Mouse (Mus musculus) lung, postnatal 10 days (tissue): ENCODE measurements around the gene Mast4.

Source experiments
- DNase-seq: peaks from one replicate; pipeline ENCODE4 v3.0.0; 2021

Gene Mast4

DNA sequence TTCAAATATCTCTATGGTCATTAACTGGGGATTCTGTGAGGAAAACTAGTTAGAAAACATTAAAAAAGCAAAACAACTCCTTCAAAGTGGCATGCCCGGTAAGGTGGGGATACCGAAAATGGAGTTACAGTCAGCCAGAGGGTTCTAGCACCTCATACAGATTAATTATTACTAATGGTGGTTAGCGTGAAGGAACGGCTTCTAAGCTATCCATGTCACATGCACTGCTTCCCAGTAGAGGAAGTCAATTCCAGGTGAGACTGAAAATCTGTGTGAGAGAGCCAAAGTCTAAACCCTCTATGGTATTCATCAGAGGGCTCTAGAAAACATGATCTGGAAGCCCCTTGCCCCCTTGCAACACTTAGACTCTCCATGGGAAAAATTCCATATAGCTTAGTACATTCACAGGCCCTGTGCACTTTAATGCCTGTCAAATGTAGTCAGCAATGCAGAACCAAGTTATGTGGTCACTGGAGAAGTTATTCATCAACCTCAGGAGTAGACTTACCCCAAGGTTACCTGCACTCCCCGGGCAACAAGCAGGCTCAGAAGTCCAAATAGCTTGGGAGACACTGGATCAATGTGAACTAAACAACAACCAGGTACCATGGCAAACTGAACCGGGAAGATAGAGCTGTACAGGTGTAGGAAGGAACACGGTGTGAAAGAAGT, 96.1 kb downstream of the Mast4 start:
- DNase-seq = no peak

DNA sequence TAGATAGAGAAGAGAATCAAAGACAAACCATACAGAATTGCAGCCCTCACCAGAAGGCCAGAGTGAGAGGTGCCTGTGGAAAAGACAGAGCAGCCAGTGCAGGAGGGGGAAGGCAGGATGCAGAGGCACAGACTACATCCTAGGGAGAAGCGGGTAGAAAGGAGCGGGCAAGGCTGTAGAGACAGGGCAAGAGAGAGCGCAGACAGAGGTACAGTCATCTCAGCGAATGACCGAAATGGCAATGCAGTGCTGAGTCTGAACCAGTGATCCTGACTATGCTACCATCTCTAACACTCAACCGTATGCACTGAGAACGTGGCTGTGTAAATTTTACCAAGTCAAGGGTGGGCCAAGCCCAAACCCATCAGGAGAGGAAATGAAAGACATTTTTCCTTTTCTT, 102.1 kb downstream of the Mast4 start:
- no peak for DNase-seq

DNA sequence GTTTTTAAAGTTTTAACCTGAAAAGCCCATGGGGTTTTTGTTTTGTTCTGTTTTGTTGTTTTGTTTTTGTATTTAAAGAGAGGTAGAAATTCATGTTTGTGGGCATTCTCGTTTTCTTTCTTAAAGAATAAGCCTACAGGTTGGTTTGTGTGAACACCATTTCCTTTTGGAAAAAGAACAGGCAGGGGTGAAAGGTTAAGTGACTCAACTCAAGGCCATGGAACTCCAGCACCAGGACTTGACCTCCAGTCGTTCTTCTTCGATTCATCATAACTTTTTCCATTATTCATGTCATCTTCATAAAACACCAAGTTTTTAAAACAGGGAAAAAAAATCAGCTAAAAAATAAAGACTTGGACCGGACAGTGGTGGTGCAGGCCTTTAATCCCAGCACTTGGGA, 105.2 kb downstream of the Mast4 start:
- no peak for DNase-seq

DNA sequence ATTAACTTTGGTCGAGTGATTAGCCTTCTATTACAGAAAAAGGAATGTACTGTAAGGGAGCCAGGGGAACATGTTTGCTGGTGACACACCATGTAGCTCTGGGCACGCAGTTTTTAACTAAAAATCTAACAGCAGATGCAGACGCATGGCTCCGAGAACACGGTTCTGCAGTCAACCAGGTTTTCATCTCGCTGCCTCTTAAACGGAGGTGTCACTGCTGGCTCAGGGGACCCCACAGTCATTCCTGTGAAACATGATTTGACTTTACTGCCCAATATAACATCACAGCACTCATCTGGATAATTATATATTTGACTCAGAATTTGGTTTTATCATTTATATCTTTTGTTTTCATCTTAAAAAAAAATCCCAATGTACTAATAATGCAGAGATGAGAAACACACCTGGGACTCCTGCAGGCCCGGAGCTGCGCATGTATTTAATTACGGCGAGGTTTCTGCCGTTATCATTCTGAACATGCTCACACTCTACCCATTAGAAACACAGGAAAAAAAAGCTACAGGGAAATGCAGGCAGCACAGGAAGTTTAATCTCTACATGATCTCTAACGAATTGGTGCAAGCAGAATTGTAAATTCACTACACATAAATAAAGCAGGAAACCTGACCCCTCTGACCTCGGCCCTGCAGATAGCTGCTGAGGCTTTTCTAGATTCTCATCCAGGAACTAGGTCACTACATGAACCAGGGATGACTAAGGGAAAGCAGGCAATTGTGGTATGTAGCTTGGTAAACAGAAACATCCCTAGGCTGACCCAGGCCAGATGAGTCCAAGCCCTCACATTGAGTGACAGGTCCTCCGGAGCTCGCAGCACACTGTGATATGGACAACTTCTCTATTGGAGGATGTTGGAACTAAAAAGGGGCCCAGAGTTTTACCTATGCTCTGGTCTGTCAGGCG, 108.1 kb downstream of the Mast4 start:
- DNase-seq = no peak

DNA sequence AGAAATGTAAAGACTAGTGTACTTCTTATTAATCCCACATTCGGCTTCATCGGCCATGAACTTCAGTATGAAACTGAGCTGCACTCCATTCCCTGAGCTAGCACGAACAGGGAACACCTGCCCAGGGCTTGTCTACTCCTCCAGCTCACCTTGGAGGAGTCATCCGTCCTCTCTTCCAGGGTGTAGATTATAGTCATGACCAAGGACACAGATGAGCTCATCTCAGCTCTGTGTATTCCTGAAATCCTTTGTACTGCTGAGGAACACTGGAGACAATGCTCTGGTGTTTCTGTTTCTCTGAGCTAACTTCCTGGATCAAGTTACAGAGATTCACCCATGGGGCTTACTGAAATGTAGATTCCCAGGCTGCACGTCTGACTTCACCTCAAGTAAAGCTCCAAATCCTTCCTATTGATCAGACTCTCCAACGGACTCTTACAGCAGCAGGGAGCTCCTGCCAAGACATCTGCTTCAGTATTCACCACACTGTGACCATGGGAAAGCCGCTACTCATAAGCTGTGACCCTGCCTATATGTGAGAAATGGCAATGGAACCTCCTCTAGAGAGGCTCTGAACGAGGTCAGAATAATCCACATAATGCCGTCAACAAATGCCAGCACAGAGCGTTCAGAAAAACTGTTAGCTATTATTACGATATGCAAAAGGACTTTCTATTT, 108.9 kb downstream of the Mast4 start:
- no peak for DNase-seq

DNA sequence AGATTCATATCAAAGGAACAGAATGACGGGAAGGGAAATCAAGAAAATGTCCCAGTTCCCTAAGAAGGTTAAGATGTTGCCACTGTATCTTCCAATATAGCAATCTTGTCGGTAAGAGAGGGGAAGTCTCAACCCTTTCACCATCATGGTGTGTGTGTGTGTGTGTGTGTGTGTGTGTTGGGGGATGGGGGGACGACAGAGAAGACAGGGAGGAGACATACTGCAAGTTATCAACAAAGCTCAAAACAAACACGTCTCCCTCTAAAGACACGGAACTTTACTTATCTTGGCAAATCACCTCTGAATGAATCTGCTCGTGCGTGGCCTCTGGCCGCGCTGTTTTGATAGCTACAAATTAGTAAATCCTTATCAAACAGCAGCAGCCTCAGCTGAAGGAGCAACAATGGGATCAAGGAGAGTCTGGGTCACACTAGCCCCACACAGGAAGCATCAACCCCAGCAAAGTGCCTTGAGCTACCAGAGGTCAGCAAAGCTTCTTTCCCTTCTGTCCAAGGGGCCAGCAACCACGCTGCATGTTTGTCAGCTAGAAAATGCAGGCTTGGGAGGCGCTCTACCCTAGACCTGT, 113.7 kb downstream of the Mast4 start:
- no peak for DNase-seq

DNA sequence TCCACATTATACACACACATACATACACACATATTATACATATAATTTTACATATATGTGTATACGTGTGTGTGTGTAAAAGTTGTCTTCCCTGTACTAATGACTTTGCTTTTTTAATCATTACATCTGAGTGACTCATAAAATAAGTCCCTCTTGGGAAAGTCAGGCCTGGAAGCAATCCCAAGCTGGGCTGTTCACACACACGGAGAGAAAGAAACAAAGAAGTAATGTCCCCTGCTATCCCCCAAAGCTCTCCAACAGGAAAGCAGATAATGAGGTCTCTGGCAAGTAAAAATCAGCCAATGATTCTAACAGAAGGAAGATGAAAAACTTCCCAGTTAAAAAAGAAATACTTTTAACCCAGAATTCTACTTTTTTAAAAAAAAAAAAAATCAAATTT, 114.3 kb downstream of the Mast4 start:
- DNase-seq = no peak

DNA sequence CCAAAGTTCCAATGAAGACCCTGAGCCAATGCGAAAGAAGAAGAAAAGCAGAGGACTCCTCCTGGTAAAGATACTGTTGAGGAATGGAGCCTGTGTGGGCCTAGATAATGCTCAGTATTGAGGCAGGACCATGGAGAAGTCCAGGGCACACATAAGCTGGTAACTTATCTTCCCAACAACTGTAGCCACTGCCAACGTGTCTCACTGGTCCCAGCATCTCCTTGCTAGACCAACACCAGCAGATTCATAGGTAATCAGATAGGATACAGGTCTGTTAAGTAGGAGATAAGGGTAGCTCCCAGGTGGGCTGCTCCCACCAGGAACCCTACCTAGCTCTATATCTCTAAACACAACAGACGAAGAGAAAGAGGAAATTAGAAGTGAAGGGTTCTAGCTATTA, 116.8 kb downstream of the Mast4 start:
- DNase-seq = no peak

DNA sequence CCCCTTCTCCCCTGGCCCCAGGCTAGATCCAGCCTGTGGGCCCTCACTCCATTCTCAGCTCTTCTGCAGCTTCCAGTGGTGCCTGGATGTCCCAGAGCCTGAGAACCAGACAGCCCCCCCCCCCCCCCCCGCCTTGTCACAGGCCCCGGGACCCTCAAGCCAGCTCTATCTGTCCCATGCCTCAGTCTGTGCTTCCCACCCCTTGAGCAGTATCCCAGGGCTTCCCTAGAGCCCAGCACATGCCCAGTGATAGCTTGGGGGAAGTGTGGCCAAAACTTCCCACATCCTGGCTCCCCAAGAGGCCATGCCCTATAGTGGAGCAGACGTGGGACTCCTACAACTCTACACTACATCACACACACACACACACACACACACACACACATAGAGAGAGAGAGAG, 119.8 kb downstream of the Mast4 start:
- DNase-seq = no peak

DNA sequence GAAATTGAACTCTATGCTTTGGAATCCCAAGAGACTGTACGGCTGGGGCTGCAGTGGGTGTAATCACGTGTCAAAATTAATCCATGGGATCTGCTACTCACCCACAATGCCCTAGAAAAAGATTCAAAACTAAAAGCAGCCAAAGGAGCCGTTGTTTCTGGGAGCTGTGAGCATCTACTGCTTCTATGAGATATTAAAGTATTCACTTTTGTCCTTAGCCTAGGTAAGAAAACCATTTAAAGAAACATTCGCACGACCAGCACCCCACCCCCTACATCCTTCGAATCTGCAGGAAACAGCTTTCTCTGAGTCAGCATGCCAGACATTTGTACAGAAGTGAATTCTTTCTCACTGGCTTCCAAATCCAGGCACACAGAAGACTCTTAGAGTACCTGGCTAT, 122.3 kb downstream of the Mast4 start:
- DNase-seq = no peak

DNA sequence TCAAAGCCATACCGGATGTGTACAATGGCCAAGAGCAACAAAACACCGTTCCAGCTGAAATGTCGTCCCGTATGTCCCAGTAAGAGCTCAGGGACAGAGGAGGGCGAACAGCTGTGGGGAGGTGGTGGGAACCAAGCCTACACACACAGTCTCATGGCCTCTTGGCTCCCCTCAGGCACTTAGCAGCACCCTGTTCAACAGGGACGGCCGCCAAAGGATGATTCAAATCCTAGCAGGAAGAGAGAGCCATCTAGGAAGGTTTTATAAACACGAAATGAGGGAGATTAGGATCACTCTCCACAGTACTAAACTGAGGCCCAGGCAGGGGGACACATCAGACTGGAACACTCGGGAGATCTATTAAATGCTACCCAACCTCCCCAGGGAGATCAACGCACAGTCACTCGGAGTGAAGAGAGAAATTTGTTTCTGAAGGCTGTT, 122.8 kb downstream of the Mast4 start:
- DNase-seq = peak; percentile 31

DNA sequence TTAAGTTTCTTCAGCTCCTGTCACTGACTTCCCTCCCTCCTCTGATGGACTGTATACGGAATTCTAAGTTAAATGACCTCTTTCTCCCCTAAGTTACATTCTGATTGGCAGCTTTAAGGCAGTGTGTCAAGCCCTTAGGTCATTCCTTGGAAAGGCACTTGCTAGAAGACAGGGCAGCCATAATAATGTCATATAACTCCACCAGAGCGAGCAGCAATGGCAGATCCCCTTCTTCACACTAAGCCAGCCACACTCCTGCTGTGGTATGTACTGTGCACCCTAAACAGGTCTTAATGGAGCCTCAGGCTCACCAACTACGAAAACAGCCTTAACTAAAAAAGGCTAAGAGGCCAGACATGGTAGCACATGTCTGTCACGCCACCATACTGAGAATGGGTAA, 123.6 kb downstream of the Mast4 start:
- DNase-seq = no peak

DNA sequence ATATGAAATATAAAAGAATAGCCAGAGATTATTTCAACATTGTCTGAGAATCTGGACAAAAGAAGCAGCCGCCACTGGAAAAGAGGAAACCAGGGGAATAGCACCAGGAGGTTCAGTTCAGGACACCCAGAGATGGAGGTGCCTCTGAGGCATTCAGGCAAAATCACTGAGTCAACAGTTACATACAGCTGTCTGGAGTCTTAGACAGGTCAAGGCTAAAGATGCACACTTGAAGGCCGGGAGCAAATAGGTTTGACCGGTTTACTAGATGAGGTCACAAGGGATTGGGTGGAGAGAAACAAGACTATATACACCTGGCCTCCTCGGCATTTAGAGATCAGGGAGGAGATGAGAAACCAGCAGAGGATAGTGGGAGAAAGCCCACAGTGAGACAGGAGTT, 127.1 kb downstream of the Mast4 start:
- no peak for DNase-seq

DNA sequence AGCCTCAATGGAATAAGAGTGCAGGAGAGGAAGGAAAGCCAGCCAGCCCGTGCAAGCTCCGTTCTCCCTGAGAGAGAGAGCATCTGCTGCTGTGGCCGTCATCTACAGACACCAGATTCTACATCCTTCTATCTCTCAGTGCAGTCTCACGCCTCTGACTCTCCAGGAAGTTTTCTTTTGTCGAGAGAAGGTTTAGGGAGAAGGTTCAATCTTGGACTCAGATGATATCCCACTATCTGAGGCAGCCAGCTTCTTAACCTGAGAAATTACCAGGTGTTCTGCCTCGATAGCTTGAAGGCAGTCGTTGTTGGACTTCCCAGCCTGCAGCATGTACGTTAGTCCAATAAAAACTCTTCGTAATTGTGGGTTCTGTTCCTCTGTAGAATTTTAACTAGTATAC, 127.7 kb downstream of the Mast4 start:
- DNase-seq = no peak

DNA sequence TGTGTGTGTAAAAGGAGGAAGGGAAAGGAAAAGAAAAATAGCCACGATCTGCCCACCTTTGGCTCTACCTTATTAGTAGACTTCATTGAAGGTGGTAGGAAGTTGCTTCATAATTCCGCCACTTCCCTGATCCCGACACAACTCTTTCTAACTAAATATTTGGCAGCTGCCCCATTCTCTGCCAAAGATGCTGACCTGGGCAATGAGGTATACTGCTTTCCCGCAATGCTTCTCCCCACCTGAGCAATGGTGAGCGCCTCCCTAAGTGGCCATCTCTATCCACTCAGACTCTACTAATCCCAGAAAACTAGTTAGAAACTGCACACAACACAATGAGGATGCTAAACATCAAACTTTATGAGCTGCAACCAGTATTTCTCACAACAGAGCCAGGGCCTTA, 129.1 kb downstream of the Mast4 start:
- DNase-seq = no peak

DNA sequence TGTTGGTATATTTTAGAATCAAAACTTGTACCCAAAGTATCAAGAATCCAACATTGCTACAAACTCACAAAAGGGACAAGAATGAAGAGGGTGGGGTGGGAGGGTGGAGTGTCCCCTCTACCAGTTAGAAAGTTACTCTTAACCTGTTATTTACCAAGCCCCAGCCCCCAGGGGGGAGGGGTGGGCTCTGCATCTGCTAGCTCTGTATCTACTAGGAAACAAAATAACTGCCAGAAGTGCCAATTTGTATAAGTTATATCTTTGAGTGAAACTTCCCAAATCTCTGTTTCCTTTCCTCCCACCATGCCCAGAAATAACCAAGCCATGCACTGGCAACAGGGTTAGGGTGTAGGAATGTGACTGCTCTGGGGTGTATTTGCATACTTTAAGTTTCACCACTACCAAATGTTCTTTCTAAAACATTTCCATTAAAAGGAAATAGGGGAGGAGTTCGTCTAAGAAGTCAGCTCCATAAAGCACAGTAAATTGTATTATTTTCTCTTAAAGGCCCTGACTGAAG, 130.9 kb downstream of the Mast4 start:
- no peak for DNase-seq

DNA sequence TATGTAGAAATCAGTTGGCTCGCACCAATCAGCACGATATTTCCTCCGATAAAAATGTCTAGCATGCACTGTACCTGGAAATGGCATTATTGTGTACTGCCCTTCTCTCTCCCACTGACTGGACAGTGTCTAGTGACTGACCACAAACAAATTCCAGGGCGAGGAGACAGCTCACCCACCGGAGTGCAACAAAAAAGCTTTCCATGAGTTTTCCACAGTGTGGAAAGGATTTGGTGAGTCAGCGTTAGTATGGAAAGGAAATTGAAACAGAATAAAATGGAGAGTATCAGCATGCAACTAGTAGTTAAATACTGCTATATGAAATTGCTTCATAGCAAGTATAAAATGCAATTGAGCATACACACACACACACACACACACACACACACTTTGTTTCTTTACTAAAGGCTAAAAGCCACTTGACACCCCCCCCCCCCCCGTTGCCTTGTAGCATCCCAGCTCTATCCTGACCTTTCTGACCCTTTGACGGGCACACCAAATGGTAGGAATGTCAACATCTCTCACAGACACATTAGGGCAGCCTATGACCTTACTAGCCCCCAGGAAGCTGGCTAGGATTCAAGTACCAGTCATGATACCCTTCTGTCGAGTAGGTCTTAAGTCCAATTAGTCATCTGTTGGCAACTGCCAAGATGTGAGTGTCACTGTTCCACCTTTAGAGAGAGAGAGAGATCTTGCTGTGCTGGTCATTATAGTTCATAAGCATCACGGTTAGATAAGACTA, 133.1 kb downstream of the Mast4 start:
- DNase-seq = no peak

DNA sequence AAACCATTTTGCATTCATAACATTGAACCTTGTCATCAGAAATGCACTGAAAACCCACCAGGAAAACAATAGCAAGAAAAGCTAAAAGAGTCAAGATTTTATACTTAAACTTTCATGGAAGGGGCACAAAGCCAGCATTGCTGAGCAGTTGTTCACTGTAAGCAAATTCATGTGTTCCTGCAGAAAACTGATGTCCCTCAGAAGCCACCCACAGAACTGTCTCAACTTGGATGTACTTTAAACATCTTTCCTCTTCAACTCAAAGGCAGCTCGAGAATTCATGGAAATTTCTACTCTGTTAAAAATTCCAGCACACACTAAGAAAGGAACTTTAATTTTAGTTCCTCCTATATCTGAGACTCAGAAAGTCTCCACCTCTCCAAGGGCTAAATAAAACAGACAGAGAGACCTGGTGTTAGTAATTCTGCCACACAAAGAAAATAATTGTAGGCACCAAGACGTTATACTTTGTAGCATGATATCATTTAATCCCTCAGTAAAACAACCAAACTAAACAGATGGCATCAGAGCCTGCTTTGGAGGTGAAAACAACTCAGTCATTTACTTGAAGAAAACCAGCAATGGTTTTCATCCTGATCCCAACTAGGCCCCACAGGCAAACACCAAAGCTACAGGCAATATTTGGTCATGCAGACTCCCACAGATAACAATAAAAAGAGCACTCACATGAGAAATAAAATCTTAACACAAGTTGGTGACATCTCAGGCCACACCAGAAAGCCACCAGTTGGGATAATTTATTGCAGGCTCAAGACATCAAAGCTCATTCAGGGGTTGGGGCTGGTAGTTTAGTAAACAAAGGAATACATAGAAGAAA, 134.3 kb downstream of the Mast4 start:
- DNase-seq = no peak

DNA sequence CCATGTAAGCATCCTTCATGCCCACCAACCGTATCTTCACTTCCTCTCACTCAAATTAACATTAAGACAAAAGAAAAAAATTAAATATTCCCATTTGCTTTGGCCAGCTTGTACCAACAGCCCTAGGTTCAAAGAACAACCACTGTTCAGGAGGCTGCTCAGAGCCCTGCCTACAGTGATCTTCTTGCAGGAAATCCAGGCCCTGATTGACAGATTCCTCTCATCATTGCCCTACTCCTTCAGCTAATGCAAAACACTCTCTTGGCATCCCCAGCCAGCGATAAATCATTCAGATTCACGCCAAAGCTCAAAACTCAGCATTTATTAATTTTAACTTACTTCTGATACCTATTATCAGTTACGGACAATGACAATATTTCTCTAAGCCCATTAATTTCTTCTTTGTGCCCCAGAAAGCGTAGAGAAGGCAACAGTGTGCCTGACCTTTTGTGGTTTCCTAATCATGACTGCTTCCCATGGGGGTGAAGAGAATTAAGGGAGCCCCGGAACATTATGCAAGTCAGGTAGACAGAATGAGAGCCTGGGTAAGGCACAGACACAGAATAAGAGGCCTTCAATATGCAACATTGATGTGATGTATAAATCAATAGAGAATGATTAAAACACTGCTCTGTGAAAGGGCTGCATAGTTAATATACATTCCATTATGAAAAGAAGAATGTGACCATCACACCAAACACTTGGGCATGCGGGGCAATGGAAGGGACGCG, 135.9 kb downstream of the Mast4 start:
- DNase-seq = no peak

DNA sequence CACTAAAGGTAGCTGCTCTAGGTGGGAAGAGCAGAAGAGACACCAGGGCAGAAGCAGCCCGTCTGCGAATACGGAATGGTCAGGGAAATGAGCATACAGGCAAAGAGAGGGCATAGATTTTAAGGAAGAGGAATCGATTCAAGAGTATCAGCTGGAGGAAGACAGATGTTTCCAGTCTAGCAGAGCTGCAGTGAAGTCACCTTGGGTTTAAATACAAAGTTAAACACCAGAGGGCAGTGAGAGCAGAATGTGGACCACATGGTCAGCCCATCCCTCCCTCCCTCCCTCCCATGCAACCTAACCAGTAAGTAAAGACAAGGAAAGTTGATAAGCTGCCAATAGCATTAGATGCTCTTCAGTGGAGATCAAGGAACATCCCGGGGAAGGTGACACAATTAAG, 138.0 kb downstream of the Mast4 start:
- DNase-seq = no peak

DNA sequence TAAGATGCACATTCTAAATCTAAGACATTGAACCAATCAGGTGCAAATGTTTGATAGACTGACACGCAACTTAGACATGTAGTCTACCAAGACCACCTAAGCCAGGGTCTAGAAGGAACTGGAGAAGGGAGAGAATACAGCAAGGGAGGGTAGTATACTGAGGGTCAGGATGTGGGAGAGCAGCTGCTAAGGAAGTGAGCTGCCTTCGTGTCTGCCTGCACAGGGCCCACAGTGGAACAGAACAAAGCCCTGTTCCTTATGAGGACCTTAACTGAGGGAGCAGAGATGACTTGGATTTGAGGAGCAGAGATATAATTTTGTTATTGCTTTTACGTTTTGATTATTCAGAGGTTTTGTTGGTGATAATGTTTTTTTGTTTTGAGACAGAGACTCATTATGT, 138.4 kb downstream of the Mast4 start:
- no peak for DNase-seq
